Mouse (Mus musculus) layer of hippocampus, adult 8-10 months (tissue): Measurements from ENCODE around the gene Tnrc18. TPM values are rescaled to one million over a fixed set of nuclear protein-coding genes. Genes with fewer than 3 reads are reported as not detected.
"Not testable (repeated sequence)": the region's sequence is repeated elsewhere in the genome, so short reads cannot be mapped to it uniquely, and the experiment has no call there.

Source experiments
- DNase-seq, 2 experiments: peaks; one replicate each; pipeline ENCODE4 v3.0.0; 2022; ENCODE audit warnings: low spot score in 2 of 2
- total RNA-seq, 4 experiments: library from RNA; stranded (reverse); gene quantifications; 2 replicates each; pipeline ENCODE4 v1.2.4; 2022

The Tnrc18 gene
- 100 to 1,000 TPM; 131 to 153 (median 136) TPM for total RNA-seq

- peak; percentile 98 to 100 for DNase-seq
Measured at GRCm38 (mm10) chr5:142817524-142818434, at the start of gene Tnrc18. Tnrc18 (minus strand) TSS chr5:142817662.

GRCm38 (mm10) chr5:142857763-142858229, 40.3 kb upstream of the Tnrc18 start:
- DNase-seq: peak; percentile 86 to 88

- no peak for DNase-seq
Measured at GRCm38 (mm10) chr5:142856408-142856807, 38.9 kb upstream of the Tnrc18 start.

- DNase-seq: peak in 1 of 2 experiments; percentile 64
Measured at GRCm38 (mm10) chr5:142854877-142855276, 37.4 kb upstream of the Tnrc18 start.

- no peak for DNase-seq
Measured at GRCm38 (mm10) chr5:142853585-142853984, 36.1 kb upstream of the Tnrc18 start.

- DNase-seq: no peak
Measured at GRCm38 (mm10) chr5:142851681-142852049, 34.2 kb upstream of the Tnrc18 start.

- no peak for DNase-seq
Measured at GRCm38 (mm10) chr5:142850916-142851680, 33.6 kb upstream of the Tnrc18 start.

- DNase-seq: no peak
Measured at GRCm38 (mm10) chr5:142850476-142850875, 33.0 kb upstream of the Tnrc18 start.

- no peak for DNase-seq
Measured at GRCm38 (mm10) chr5:142848911-142849310, 31.4 kb upstream of the Tnrc18 start.

- no peak for DNase-seq
Measured at GRCm38 (mm10) chr5:142848149-142848548, 30.7 kb upstream of the Tnrc18 start.

GRCm38 (mm10) chr5:142844467-142844866, 27.0 kb upstream of the Tnrc18 start:
- DNase-seq: no peak

- DNase-seq: no peak
Measured at GRCm38 (mm10) chr5:142842137-142842642, 24.7 kb upstream of the Tnrc18 start.

GRCm38 (mm10) chr5:142841372-142842136, 24.1 kb upstream of the Tnrc18 start:
- no peak for DNase-seq

GRCm38 (mm10) chr5:142837427-142837826, 20.0 kb upstream of the Tnrc18 start:
- not testable (repeated sequence) for DNase-seq

GRCm38 (mm10) chr5:142836891-142837290, 19.4 kb upstream of the Tnrc18 start:
- DNase-seq: no peak

GRCm38 (mm10) chr5:142833646-142834438, 16.4 kb upstream of the Tnrc18 start:
- no peak for DNase-seq

- DNase-seq: no peak
Measured at GRCm38 (mm10) chr5:142826131-142826530, 8.7 kb upstream of the Tnrc18 start.

GRCm38 (mm10) chr5:142825665-142826064, 8.2 kb upstream of the Tnrc18 start:
- no peak for DNase-seq

- DNase-seq: no peak
Measured at GRCm38 (mm10) chr5:142824091-142824490, 6.6 kb upstream of the Tnrc18 start.
